Mouse (Mus musculus): ENCODE results near the gene Saxo1. TPM values are rescaled to one million over a fixed set of nuclear protein-coding genes. Genes with fewer than 3 reads are reported as not detected.

Saxo1 gene
- total and polyA plus RNA-seq, 2 experiments from 2014 or later, result not detected

DNA sequence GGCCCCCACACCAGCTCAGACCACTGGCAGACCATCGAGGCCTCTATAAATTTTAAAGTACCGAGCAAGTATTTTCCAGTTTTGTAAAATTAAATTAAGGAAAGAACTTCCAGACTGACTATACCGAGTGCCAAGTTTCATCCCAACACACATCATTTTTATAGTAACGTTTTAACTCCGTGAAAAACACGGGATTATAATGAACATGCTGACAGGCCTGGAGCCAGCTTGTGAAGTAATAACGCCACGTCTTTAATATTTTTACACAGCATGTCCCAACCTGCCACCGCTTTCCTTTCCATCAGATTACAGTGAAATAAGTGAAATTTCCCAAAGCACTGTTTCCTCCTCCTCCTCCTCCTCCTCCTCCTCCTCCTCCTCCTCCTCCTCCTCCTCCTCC, 149.7 kb downstream of the Saxo1 start:
- Histone ChIP-seq H3K4me3 (ENCODE audit: low read length) (no peak overlapping the region), H3K4me1 (ENCODE audit: insufficient read depth, low read length) (no peaks in the 10 kb centered on the region), H3K9me3 (ENCODE audit: low read length) (no peaks in the 10 kb centered on the region), H3K27me3 (ENCODE audit: insufficient read depth, low read length) (no peaks in the 10 kb centered on the region), H3K9ac (replicated peaks; ENCODE audit: low read length) (no peak overlapping the region), H3K36me3 (ENCODE audit: insufficient read depth, low read length) (no peaks in the 10 kb centered on the region), H3K4me2 (ENCODE audit: low read depth, low read length) (no peak overlapping the region), H3K27ac (no peak overlapping the region)
- DNase-seq (ENCODE audit: low spot score) (no peak), ATAC-seq (no peak)
- WGBS, result 79% methylated on average over 9 of the region's 9 CpGs
- no peak for TF ChIP-seq CTCF (IDR thresholded peaks at IDR 0.05; ENCODE audit: low read depth)

DNA sequence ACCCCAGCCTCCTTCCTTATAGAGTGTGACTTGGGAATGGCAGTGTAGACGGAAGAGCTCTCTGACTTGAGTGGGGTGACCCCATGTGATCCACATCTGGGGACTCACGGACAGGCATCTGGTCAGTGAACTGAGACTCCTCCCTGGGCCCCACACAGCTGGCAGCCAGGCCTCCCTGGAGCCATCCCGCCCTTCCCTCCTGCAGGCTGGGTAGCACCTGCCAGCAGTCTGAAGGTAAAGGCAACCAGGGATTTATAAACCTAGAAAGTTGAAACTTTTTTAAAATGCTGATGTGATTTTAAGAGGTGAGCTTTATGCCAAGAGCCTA, 151.0 kb downstream of the Saxo1 start:
- Histone ChIP-seq H3K4me3 (ENCODE audit: low read length) (no peak overlapping the region), H3K9ac (replicated peaks; ENCODE audit: low read length) (no peak overlapping the region), H3K27ac (no peak overlapping the region), H3K9me3 (ENCODE audit: low read length) (no peaks in the 10 kb centered on the region), H3K27me3 (ENCODE audit: insufficient read depth, low read length) (no peaks in the 10 kb centered on the region), H3K4me1 (ENCODE audit: insufficient read depth, low read length) (no peaks in the 10 kb centered on the region), H3K36me3 (ENCODE audit: insufficient read depth, low read length) (no peaks in the 10 kb centered on the region), H3K4me2 (ENCODE audit: low read depth, low read length) (no peak overlapping the region)
- 74% methylated on average over 3 of the region's 3 CpGs for WGBS
- no peak for TF ChIP-seq CTCF (IDR thresholded peaks at IDR 0.05; ENCODE audit: low read depth)
- no peak for DNase-seq (ENCODE audit: low spot score)
- ATAC-seq, result no peak

DNA sequence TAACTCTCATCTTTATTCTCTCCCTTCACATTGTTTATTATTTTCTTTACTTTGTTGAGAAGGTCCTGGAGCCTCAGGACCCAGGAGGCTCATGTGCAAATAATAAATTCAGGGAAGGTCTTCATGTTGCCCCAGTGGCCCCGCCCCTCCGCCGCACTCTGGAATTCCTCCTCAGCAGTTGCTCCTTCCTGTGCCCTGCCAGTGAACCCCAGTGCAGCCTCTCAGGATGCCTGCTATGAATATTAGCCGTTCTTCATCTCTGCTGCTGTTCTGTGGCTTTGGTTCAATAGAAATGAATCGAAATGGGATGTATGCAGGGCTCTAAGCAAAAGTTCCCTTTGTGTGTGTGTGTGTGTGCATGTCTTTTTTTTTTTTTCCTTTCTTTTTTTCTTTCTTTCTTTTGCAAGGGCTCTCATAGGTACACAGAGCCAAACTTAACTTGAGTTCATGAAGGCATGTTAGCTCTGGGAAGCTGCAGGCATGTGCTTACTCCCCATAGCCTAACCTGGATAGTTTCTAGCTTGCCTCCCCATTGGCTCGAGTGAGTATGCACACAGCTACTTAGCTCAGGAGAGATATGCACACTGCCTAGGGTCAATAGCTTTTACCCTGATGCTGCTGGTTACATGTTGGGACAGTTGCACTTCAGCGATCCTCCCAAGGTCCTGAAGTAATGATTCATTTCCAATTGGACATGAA, 151.5 kb downstream of the Saxo1 start:
- no peak for DNase-seq (ENCODE audit: low spot score)
- Histone ChIP-seq H3K36me3 (ENCODE audit: insufficient read depth, low read length) (no peaks in the 10 kb centered on the region), H3K4me3 (ENCODE audit: low read length) (no peak overlapping the region), H3K9me3 (ENCODE audit: low read length) (no peaks in the 10 kb centered on the region), H3K27me3 (ENCODE audit: insufficient read depth, low read length) (no peaks in the 10 kb centered on the region), H3K9ac (replicated peaks; ENCODE audit: low read length) (no peak overlapping the region), H3K27ac (no peak overlapping the region), H3K4me1 (ENCODE audit: insufficient read depth, low read length) (no peaks in the 10 kb centered on the region), H3K4me2 (ENCODE audit: low read depth, low read length) (no peak overlapping the region)
- TF ChIP-seq CTCF (IDR thresholded peaks at IDR 0.05; ENCODE audit: low read depth), result no peak
- 71% methylated on average over 7 of the region's 7 CpGs for WGBS
- ATAC-seq, result no peak

DNA sequence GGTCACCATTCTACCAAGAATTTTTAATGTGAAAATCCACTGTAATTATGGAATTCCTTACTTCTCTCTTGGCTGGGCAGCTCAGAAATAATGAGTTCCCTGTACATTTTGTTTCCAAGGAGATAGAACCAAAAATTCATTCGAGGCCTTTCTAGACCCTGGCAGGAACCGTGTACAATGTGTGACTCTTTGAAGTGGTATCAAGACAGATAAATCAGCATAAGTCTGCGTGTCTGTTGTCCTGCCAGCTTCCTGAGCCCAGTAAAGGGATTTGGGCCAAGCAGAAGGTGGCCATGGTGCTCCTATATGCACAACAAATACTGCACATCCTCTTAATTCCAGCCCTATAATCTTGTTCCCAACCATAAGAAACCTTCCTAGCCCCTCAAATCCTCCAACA, 157.0 kb downstream of the Saxo1 start:
- Histone ChIP-seq H3K4me1 (ENCODE audit: insufficient read depth, low read length) (no peaks in the 10 kb centered on the region), H3K27me3 (ENCODE audit: insufficient read depth, low read length) (no peaks in the 10 kb centered on the region), H3K4me2 (ENCODE audit: low read depth, low read length) (no peak overlapping the region), H3K27ac (no peak overlapping the region), H3K36me3 (ENCODE audit: insufficient read depth, low read length) (no peaks in the 10 kb centered on the region), H3K9ac (replicated peaks; ENCODE audit: low read length) (no peak overlapping the region), H3K4me3 (ENCODE audit: low read length) (no peak overlapping the region), H3K9me3 (ENCODE audit: low read length) (no peaks in the 10 kb centered on the region)
- 46% methylated on average over 3 of the region's 3 CpGs for WGBS
- ATAC-seq (no peak), DNase-seq (ENCODE audit: low spot score) (no peak)
- no peak for TF ChIP-seq CTCF (IDR thresholded peaks at IDR 0.05; ENCODE audit: low read depth)

DNA sequence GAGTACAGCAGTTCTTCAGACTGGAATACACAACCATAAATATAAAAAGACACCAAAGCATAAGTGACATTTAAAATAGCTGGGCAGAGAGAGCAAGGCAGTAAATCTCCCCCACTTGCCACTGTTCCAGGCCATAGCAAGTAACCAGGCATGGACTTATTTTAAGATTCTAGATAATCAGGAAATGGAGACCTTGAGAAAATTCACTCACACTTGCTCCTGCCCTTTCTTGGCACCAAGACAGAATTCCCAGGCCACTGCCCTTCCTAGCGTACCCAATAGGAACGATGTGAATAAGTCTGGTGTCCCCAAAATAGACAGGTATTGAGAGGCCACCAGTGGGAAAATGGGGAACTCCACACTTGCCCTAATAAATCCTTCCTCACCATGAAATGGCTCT, 160.7 kb downstream of the Saxo1 start:
- H3K4me1 ChIP-seq (ENCODE audit: insufficient read depth, low read length), result no peaks in the 10 kb centered on the region
- WGBS, result 80% methylated on average over 2 of the region's 2 CpGs
- no peak for TF ChIP-seq CTCF (IDR thresholded peaks at IDR 0.05; ENCODE audit: low read depth)
- H3K27ac ChIP-seq, result no peak overlapping the region
- H3K27me3 ChIP-seq (ENCODE audit: insufficient read depth, low read length), result no peaks in the 10 kb centered on the region
- no peaks in the 10 kb centered on the region for H3K9me3 ChIP-seq (ENCODE audit: low read length)
- H3K9ac ChIP-seq (replicated peaks; ENCODE audit: low read length), result no peak overlapping the region
- ATAC-seq (no peak), DNase-seq (ENCODE audit: low spot score) (no peak)
- H3K4me3 ChIP-seq (ENCODE audit: low read length), result no peak overlapping the region
- H3K4me2 ChIP-seq (ENCODE audit: low read depth, low read length), result no peak overlapping the region
- no peaks in the 10 kb centered on the region for H3K36me3 ChIP-seq (ENCODE audit: insufficient read depth, low read length)

DNA sequence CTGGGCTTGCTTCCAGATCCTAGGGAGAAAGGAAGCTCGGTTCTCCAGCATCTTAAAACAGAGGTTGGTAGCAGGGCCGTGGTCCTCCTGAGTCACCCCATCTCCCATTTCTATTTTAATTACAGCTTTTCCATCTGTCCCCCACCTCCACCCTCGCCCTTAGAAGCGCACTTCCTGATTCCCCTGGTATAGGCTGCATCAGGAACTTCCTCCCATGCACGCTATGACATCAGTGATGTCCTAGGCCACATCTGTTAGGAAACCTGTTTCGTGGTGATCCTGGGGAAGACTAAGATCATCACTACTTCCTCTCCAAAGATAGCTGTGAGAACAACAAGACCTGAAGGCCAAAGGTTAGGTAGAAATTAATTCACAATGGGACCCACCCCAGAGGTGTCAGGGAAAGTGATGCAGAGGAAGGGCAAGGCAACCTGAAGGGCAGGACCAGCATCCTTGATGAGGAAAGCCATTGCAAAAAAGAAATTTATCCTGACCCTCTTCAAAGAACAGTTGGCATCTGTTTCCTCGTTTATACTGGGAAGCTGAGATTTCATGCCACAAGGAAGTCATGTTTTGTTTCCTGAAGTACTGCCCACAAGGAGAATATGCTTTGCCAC, 161.3 kb downstream of the Saxo1 start:
- H3K4me3 ChIP-seq (ENCODE audit: low read length), result no peak overlapping the region
- 70% methylated on average over 7 of the region's 7 CpGs for WGBS
- DNase-seq (ENCODE audit: low spot score) (no peak), ATAC-seq (no peak)
- H3K4me1 ChIP-seq (ENCODE audit: insufficient read depth, low read length), result no peaks in the 10 kb centered on the region
- no peak overlapping the region for H3K27ac ChIP-seq
- H3K9ac ChIP-seq (replicated peaks; ENCODE audit: low read length), result no peak overlapping the region
- H3K36me3 ChIP-seq (ENCODE audit: insufficient read depth, low read length), result no peaks in the 10 kb centered on the region
- no peak for TF ChIP-seq CTCF (IDR thresholded peaks at IDR 0.05; ENCODE audit: low read depth)
- H3K4me2 ChIP-seq (ENCODE audit: low read depth, low read length), result no peak overlapping the region
- H3K9me3 ChIP-seq (ENCODE audit: low read length), result no peaks in the 10 kb centered on the region
- no peaks in the 10 kb centered on the region for H3K27me3 ChIP-seq (ENCODE audit: insufficient read depth, low read length)

DNA sequence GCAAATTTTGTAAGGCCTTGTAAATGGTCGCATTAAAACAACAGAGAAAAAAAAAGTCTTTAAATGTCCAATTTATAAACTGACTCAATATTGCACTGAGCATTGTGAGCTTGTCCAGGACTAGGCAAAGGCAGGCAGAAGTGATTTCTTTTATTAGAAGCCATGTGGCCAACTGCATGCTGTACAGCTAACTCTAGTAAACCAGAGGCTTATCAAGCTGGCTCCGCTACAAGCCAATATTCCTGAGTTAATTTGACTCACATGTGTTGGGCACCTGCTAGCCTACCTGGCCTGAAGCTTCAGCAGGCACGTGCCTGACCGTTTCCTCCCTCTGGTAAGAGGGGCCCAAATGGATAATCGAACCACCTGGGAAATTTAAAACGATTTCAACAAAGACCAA, 162.5 kb downstream of the Saxo1 start:
- Histone ChIP-seq H3K27ac (no peak overlapping the region), H3K4me3 (ENCODE audit: low read length) (no peak overlapping the region), H3K27me3 (ENCODE audit: insufficient read depth, low read length) (no peaks in the 10 kb centered on the region), H3K4me1 (ENCODE audit: insufficient read depth, low read length) (no peaks in the 10 kb centered on the region), H3K9ac (replicated peaks; ENCODE audit: low read length) (no peak overlapping the region), H3K9me3 (ENCODE audit: low read length) (no peaks in the 10 kb centered on the region), H3K36me3 (ENCODE audit: insufficient read depth, low read length) (no peaks in the 10 kb centered on the region), H3K4me2 (ENCODE audit: low read depth, low read length) (no peak overlapping the region)
- no peak for TF ChIP-seq CTCF (IDR thresholded peaks at IDR 0.05; ENCODE audit: low read depth)
- 78% methylated on average over 6 of the region's 6 CpGs for WGBS
- no peak for DNase-seq (ENCODE audit: low spot score)
- ATAC-seq, result peak; percentile 45

Other genes with a start within 250 kb of the Saxo1 start
- 31.3 and 31.5 TPM in 2 replicates for gene Rraga, start 17.3 kb upstream of the Saxo1 start, total RNA-seq (2014; rRNA removed)
- 135 and 143 TPM in 2 replicates for gene Rraga, start 17.3 kb upstream of the Saxo1 start, polyA plus RNA-seq (2015; fragmentation: Nextera tagmentation; extraction: Ambion mirVana)
- 3.6 and 15.2 TPM in 2 replicates for gene Haus6, start 53.7 kb upstream of the Saxo1 start, total RNA-seq (2014; rRNA removed)
- 5.1 and 6.3 TPM in 2 replicates for gene Haus6, start 53.7 kb upstream of the Saxo1 start, polyA plus RNA-seq (2015; fragmentation: Nextera tagmentation; extraction: Ambion mirVana)
- 42.7 and 48.8 TPM in 2 replicates for gene Plin2, start 111.7 kb upstream of the Saxo1 start, total RNA-seq (2014; rRNA removed)
- gene Plin2, start 111.7 kb upstream of the Saxo1 start, polyA plus RNA-seq (2015; fragmentation: Nextera tagmentation; extraction: Ambion mirVana), result 37.3 and 38.6 TPM in 2 replicates
- gene Dennd4c, start 190.2 kb upstream of the Saxo1 start, total RNA-seq (2014; rRNA removed), result 8.8 and 14.3 TPM in 2 replicates
- gene Dennd4c, start 190.2 kb upstream of the Saxo1 start, polyA plus RNA-seq (2015; fragmentation: Nextera tagmentation; extraction: Ambion mirVana), result 3.2 and 4.3 TPM in 2 replicates